ENCODE assay signal across 15 mouse cellular contexts in genomic region chr9:57697380-57697779, GRCm38 (mm10). TPM values are rescaled to one million over a fixed set of nuclear protein-coding genes. Genes with fewer than 3 reads are reported as not detected.
DNase-seq lines count a peak whose midpoint lies in the region; ATAC-seq and TF ChIP-seq lines count a peak whose summit lies in the region.
"Had no signal": no experiment of that assay in that cellular context is flagged by ENCODE, and none has a peak within 500 bp of the region (broad histone marks: within the 10 kb centered on the region; RNA-seq: fewer than 3 reads in every experiment).

No protein-coding gene starts in this region.

- no peaks in the 10 kb centered on the region for H3K36me3 ChIP-seq in kidney, embryonic 15.5 days
- H3K36me3 ChIP-seq in MEL (ENCODE audit: control insufficient read depth in 1 of 2, insufficient read depth in 2 of 2, low read length in 2 of 2) = no peaks in the 10 kb centered on the region
- H3K36me3 ChIP-seq in liver, embryonic 14.5 days (replicated peaks; ENCODE audit: control insufficient read depth, insufficient read depth, low read depth) = no peaks in the 10 kb centered on the region

- TF ChIP-seq POLR2A in MEL (IDR thresholded peaks at IDR 0.05; ENCODE audit: control insufficient read depth in 1 of 2, insufficient read depth in 1 of 2, low read depth in 1 of 2, low read length in 2 of 2, poor library complexity in 1 of 2) = no peak

- 0 out of 2 replicates have a peak, but pooled peaks have one; percentile 29 for ATAC-seq in kidney, embryonic 15.5 days (replicated peaks; ENCODE audit: low FRiP score)
- ATAC-seq in liver, embryonic 14.5 days (ENCODE audit: insufficient read depth) = peak; percentile 55; the same call in 1 of the 2 replicates

- no peak overlapping the region for H3K9ac ChIP-seq in kidney, embryonic 15.5 days
- H3K9ac ChIP-seq in MEL (ENCODE audit: control insufficient read depth, low read depth, low read length, poor library complexity, severe bottlenecking) = no peak overlapping the region
- H3K9ac ChIP-seq in liver, embryonic 14.5 days (replicated peaks) = no peak overlapping the region; the same call in 1 of the 2 replicates

- WGBS in kidney, embryonic 15.5 days = 17% methylated on average over 4 of the region's 4 CpGs
- 10% methylated on average over 4 of the region's 4 CpGs for WGBS in liver, embryonic 14.5 days (ENCODE audit: insufficient replicate concordance)

- no peak for TF ChIP-seq EP300 in MEL (IDR thresholded peaks at IDR 0.05; ENCODE audit: low read depth in 1 of 2, low read length in 2 of 2)
- no peak for TF ChIP-seq EP300 in liver, embryonic 14.5 days (IDR thresholded peaks at IDR 0.05; ENCODE audit: low read depth)

- H3K4me2 ChIP-seq in kidney, embryonic 15.5 days = no peak overlapping the region
- peak overlapping the region; percentile 55 for H3K4me2 ChIP-seq in liver, embryonic 14.5 days (ENCODE audit: low read depth)

- H3K27ac ChIP-seq in kidney, embryonic 15.5 days = no peak overlapping the region
- no peak overlapping the region for H3K27ac ChIP-seq in MEL (ENCODE audit: control insufficient read depth, low read depth, low read length)
- H3K27ac ChIP-seq in liver, embryonic 14.5 days = no peak overlapping the region

- no peak for TF ChIP-seq CTCF in MEL (IDR thresholded peaks at IDR 0.05 in 2 of 3, conservative IDR thresholded peaks at IDR 0.05 in 1 of 3; ENCODE audit: control insufficient read depth in 1 of 3, insufficient read depth in 1 of 3, low read depth in 2 of 3, low read length in 3 of 3, poor library complexity in 1 of 3, severe bottlenecking in 1 of 3)
- TF ChIP-seq CTCF in liver, embryonic 14.5 days (IDR thresholded peaks at IDR 0.05; ENCODE audit: low read depth) = no peak

- H3K79me2 ChIP-seq in MEL (ENCODE audit: control insufficient read depth, insufficient read depth, low read length, poor library complexity) = no peaks in the 10 kb centered on the region

- no peak overlapping the region for H3K4me3 ChIP-seq in kidney, embryonic 15.5 days (replicated peaks)
- H3K4me3 ChIP-seq in MEL (ENCODE audit: control insufficient read depth in 1 of 2, insufficient read depth in 1 of 2, low read depth in 2 of 2, low read length in 2 of 2) = no peak overlapping the region
- no peak overlapping the region; a peak in 1 of 4 replicates for H3K4me3 ChIP-seq in liver, embryonic 14.5 days (ENCODE audit: insufficient read depth in 1 of 2, low read depth in 2 of 2, low read length in 2 of 2)

- H3K9me3 ChIP-seq in kidney, embryonic 15.5 days (replicated peaks) = no peaks in the 10 kb centered on the region
- no peaks in the 10 kb centered on the region for H3K9me3 ChIP-seq in MEL (replicated peaks; ENCODE audit: insufficient read depth, low read length)
- no peaks in the 10 kb centered on the region for H3K9me3 ChIP-seq in liver, embryonic 14.5 days (ENCODE audit: control insufficient read depth, low read length)

- peak; percentile 7 for DNase-seq in embryo, embryonic 10.5 days (ENCODE audit: low spot score)
- DNase-seq in embryo, embryonic 9.5 days (ENCODE audit: extremely low spot score) = no peak
- DNase-seq in kidney, postnatal 4 days = no peak
- DNase-seq in MEL (ENCODE audit: low read depth, low spot score) = peak; percentile 46
- peak in 1 of 3 experiments; percentile 20 for DNase-seq in liver, embryonic 14.5 days (ENCODE audit: low read depth in 3 of 3, low spot score in 3 of 3)
- no peak for DNase-seq in thymus, postnatal 14 days
- no peak for DNase-seq in adipocyte (ENCODE audit: low spot score)
- DNase-seq: cerebellum, postnatal 25 days; gastrocnemius, adult 2 months; heart, postnatal 14 days; right cerebral cortex, postnatal 25 days; thymus, adult 18-20 months had no signal

- peaks cover 38% of the 10 kb centered on the region for H3K27me3 ChIP-seq in kidney, embryonic 15.5 days
- peaks cover 31 to 40% of the 10 kb centered on the region in 2 experiments for H3K27me3 ChIP-seq in MEL (ENCODE audit: control insufficient read depth in 1 of 2, insufficient read depth in 2 of 2, low read length in 2 of 2)
- H3K27me3 ChIP-seq in liver, embryonic 14.5 days (ENCODE audit: control insufficient read depth, insufficient read depth, low read length) = peaks cover 22% of the 10 kb centered on the region

- H3K4me1 ChIP-seq in kidney, embryonic 15.5 days = peaks cover 18% of the 10 kb centered on the region
- H3K4me1 ChIP-seq in MEL (ENCODE audit: control insufficient read depth in 1 of 2, insufficient read depth in 2 of 2, low read length in 2 of 2) = peaks cover 0 to 7% of the 10 kb centered on the region in 2 experiments; a peak in 2 of 4 replicates
- peaks cover 5 to 9% of the 10 kb centered on the region in 2 experiments; a peak in 3 of 4 replicates for H3K4me1 ChIP-seq in liver, embryonic 14.5 days (replicated peaks; ENCODE audit: control insufficient read depth in 2 of 2, insufficient read depth in 2 of 2, low read length in 1 of 2)

- no peak for TF ChIP-seq RAD21 in MEL (IDR thresholded peaks at IDR 0.05; ENCODE audit: low read depth, low read length)

TF ChIP-seq in MEL, 35 proteins besides CTCF, POLR2A, EP300 and RAD21:
- TF ChIP-seq ZMIZ1 (IDR thresholded peaks at IDR 0.05; ENCODE audit: low read depth, low read length) (no peak), MAX (IDR thresholded peaks at IDR 0.05; ENCODE audit: low read length) (no peak), MAFK (IDR thresholded peaks at IDR 0.05; ENCODE audit: borderline replicate concordance, low read depth, low read length) (no peak), GATA1 (IDR thresholded peaks at IDR 0.05; ENCODE audit: low read depth, low read length) (0 out of 2 replicates have a peak, but pooled peaks have one; percentile 3)

RNA-seq across cellular contexts. Expression of gene Cyp1a1, which starts 9.7 kb away (rescaled TPM):
- polyA plus RNA-seq in kidney, embryonic 15.5 days (2015; fragmentation: Nextera tagmentation; extraction: Ambion mirVana) = 0.08 and 0.22 TPM in 2 replicates
- total RNA-seq in MEL (2012; rRNA removed) = 0.04 and 0.07 TPM in 2 replicates
- polyA plus RNA-seq in MEL (2012; ENCODE audit: insufficient read depth in 1 of 2, insufficient read length in 2 of 2, low read depth in 1 of 2, low replicate concordance in 2 of 2, missing spikeins in 1 of 2) = under 1 TPM in 1 of 2 experiments, not detected in 1; 0.26 TPM
- polyA plus RNA-seq in liver, embryonic 14.5 days (2012; rRNA removed) = 0.13 and 0.15 TPM in 2 replicates
- polyA plus RNA-seq in liver, embryonic 14.5 days (2014; fragmentation: Nextera tagmentation; extraction: Ambion mirVana) = not detected in 2 replicates
- total RNA-seq: heart, postnatal 14 days had no signal
- polyA plus RNA-seq: neural tube, embryonic 11.5 days had no signal

RNA-seq across cellular contexts. Expression of gene Edc3, which starts 11.0 kb away (rescaled TPM):
- 33.6 and 34.4 TPM in 2 replicates for polyA plus RNA-seq in kidney, embryonic 15.5 days (2015; fragmentation: Nextera tagmentation; extraction: Ambion mirVana)
- total RNA-seq in MEL (2012; rRNA removed) = 7.2 and 8.0 TPM in 2 replicates
- 10 to 100 TPM in 1 of 2 experiments, not detected in 1; 25.7 TPM for polyA plus RNA-seq in MEL (2012; ENCODE audit: insufficient read depth in 1 of 2, insufficient read length in 2 of 2, low read depth in 1 of 2, low replicate concordance in 2 of 2, missing spikeins in 1 of 2)
- polyA plus RNA-seq in liver, embryonic 14.5 days (2012; rRNA removed) = 6.9 and 7.2 TPM in 2 replicates
- polyA plus RNA-seq in liver, embryonic 14.5 days (2014; fragmentation: Nextera tagmentation; extraction: Ambion mirVana) = 10.3 and 12.8 TPM in 2 replicates

RNA-seq across cellular contexts. Expression of gene Cyp1a2, which starts 13.9 kb away (rescaled TPM):
- not detected in 2 replicates for polyA plus RNA-seq in kidney, embryonic 15.5 days (2015; fragmentation: Nextera tagmentation; extraction: Ambion mirVana)
- not detected in 2 replicates for total RNA-seq in MEL (2012; rRNA removed)
- polyA plus RNA-seq in MEL (2012; ENCODE audit: insufficient read depth in 1 of 2, insufficient read length in 2 of 2, low read depth in 1 of 2, low replicate concordance in 2 of 2, missing spikeins in 1 of 2) = not detected
- 0.06 and 0.11 TPM in 2 replicates for polyA plus RNA-seq in liver, embryonic 14.5 days (2012; rRNA removed)
- 0.11 and 0.18 TPM in 2 replicates for polyA plus RNA-seq in liver, embryonic 14.5 days (2014; fragmentation: Nextera tagmentation; extraction: Ambion mirVana)
- total RNA-seq: gastrocnemius, adult 2 months; heart, postnatal 14 days; left cerebral cortex, postnatal 10 days had no signal
- polyA plus RNA-seq: neural tube, embryonic 11.5 days had no signal

RNA-seq across cellular contexts. Expression of gene Csk, which starts 43.9 kb away (rescaled TPM):
- 27.2 and 27.9 TPM in 2 replicates for polyA plus RNA-seq in kidney, embryonic 15.5 days (2015; fragmentation: Nextera tagmentation; extraction: Ambion mirVana)
- total RNA-seq in MEL (2012; rRNA removed) = 213 and 215 TPM in 2 replicates
- 100 to 1,000 TPM in 1 of 2 experiments, not detected in 1; 338 TPM for polyA plus RNA-seq in MEL (2012; ENCODE audit: insufficient read depth in 1 of 2, insufficient read length in 2 of 2, low read depth in 1 of 2, low replicate concordance in 2 of 2, missing spikeins in 1 of 2)
- 22.7 and 26.3 TPM in 2 replicates for polyA plus RNA-seq in liver, embryonic 14.5 days (2012; rRNA removed)
- 11.1 and 13.8 TPM in 2 replicates for polyA plus RNA-seq in liver, embryonic 14.5 days (2014; fragmentation: Nextera tagmentation; extraction: Ambion mirVana)

Comparison
In these comparisons a context has a peak if more than half of its experiments do, and no peak if none do; other contexts are left out.
1. DNase-seq: peak in embryo, embryonic 10.5 days (single experiment) and MEL (single experiment); none in embryo, embryonic 9.5 days (single experiment), kidney, postnatal 4 days (0 of 2), thymus, postnatal 14 days (single experiment) and adipocyte (single experiment).